Mouse (Mus musculus) frontal cortex, postnatal 14 days (tissue): ENCODE results near the gene Rbm25.
A peak's percentile ranks its signal among the peaks of the same experiment; 100 is the strongest.
"Not testable (repeated sequence)": the region's sequence is repeated elsewhere in the genome, so short reads cannot be mapped to it uniquely, and the experiment has no call there.

Experiments used
- DNase-seq, 2 experiments: peaks; one replicate each; pipeline ENCODE4 v3.0.0; 2022; ENCODE audit warnings: low spot score in 2 of 2

The Rbm25 gene

DNA sequence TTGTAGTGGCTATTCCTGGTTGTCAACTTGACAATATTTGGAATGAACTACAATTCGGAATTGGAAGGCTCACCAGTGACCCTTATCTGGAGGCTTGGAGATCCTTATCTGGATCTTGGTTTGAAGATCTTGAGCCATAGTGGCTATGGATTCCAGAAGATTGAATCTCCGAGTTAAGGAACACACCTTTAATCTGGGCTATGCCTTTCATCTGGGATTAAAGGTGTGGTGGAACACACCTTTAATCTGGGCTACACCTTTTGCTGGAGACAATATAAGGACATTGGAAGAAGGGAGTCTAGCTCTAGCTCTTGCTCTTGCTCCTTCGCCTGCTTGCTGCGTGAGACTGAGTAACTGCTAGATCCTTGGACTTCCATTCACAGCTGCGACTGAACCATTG lies at the start of gene Rbm25:
TSS of gene Rbm25 (plus strand) at position 301 of the 400 bp plus-strand sequence.
- not testable (repeated sequence) for DNase-seq

DNA sequence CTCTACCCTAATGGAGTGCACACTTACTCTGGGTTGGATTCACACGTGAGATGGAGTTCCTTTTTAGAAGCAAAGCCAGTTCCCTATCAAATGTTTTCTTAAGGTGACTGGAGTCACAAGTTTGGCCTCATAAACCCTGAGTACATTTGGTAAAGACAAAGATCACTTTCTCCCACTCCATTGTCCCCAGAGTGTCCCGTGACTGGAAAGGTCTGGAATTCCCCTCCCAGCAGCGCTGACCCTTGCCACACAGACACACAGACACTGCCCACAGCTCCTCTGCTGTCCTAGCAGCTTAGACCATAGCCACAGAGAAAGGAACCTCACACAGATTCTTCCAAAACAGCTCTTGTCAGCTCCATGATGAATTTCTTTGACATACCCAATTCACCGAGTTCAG lies 48.9 kb upstream of the Rbm25 start:
- DNase-seq: no peak

DNA sequence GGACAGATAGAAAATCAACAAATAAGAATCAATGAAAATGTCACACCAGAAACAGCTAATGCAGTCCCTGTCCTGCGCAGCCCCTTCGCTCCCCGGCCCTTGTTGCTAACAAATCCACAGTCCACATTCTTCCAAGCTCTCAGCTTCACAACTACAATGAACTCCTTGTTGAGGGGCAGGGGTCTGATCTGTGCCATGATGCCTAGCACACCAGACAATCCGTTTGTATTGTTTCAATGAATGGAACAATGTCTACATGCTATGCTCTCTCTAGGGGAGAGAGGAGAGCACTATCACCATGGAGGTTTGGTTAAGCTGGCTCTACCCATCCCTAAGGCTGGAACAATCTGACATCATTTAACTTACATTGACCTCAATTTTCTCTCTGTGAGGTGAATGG lies 48.3 kb upstream of the Rbm25 start:
- DNase-seq: no peak

DNA sequence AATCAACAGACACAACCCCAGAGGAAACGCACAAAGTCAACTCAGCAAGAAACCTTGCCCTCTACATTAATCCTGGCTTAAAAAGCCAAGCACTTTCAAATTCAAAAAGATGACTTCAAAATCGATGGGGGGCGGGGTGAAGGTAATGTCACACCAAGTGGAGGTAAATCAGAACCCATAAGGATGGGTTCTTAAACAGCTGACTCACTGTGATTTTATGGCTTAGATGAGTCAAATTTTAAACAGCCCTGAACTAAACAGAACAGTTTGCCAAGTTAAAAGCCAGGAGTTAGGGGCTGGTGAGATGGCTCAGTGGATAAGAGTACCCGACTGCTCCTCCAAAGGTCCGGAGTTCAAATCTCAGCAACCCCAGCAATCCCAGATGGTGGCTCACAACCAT lies 44.4 kb upstream of the Rbm25 start:
- no peak for DNase-seq

DNA sequence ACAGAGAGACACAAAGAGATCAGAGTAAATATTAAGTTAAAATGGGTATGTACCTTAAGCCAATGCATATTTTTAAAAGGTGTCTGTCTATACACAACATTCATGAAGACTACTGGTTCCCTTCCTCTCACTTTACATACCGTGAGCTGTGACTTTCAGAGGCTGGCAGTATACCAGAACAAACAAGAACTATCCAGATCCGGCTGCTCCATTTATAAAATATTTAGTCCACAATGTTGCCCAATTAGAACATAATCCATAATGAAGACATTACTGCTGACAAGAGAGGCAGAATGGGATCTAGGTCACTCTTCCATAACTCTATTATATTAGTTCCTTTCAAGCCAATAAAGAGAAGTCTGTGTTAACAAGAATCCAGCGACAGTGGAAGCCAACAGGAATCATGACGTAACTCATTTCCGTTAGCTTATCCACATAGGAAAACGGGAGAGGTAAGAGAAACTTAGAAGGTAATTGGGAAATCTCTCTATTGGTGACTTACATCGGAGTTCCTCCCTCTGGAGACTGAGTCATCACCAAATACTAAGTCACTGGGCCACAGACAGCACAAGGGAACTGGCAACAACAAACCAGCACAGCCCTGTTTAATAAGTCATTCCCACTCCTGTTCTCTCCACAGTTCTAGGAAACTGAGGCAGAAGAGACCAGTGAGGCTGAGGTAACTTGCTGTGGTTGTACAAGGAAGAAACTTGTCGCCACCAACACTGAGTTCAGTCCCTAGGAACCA lies 39.1 kb upstream of the Rbm25 start:
- DNase-seq: no peak

DNA sequence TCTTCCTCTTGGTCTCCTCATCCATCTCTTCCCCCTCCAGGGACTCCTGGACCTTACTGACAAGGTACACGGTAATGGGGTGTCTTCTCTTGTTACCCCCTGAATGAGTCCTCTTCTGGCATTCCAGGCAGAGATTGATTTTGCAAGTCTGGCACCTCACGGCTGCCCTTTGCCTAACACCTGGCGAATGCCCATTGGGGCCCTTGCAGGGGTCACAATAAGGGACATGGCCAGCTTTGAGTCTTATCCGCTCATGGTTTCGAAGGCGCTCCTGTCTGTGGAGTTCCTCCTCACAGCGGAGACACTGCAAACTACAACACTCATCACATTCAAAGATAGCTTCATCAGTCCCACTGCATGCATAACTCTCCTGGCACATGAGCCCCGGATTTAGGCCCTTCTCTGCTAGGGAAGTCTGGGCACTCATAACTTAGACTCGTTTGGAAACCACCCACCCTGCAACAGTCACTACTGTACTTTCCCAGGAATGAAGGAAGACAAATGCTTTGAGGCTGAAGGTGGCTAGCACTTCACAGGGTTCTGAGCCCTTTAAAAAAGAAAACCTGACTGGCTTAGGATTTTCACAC lies 36.5 kb upstream of the Rbm25 start:
- DNase-seq: peak; percentile 13

DNA sequence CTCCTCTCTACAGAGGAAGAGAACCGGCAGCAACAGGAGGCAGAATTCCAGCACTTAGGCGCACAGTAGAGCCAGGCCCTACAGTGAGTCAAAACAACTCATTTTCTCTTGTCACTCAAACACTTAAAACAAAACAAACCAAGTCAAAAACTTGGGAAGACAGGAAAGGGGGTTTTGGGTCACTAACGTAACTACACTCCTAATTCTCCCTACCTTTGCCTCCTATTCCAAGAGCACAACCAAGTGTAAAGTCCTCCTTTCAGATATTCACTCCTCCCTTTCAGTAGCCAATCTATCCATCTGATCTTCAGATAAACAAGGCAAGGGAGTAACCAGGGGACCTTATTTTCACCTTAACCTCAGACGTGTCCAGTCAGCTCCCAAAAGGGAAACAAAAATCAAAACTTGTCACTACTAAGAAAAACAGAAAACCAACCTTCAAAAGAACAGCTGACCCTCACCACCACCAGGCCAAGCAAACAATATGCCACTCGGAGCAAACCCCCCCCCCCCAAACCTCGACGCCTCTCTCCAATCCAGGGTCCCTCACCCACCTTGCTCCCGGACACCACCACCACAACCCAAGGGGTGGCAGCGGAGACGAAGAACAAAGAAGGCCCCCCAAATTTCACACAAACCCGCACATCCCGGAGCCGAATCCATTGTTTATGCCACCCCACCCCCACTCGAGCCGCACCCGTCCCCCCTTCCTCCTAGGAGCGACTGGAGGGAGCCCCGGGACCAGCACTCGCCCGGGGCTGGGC lies 34.7 kb upstream of the Rbm25 start:
- DNase-seq: no peak

DNA sequence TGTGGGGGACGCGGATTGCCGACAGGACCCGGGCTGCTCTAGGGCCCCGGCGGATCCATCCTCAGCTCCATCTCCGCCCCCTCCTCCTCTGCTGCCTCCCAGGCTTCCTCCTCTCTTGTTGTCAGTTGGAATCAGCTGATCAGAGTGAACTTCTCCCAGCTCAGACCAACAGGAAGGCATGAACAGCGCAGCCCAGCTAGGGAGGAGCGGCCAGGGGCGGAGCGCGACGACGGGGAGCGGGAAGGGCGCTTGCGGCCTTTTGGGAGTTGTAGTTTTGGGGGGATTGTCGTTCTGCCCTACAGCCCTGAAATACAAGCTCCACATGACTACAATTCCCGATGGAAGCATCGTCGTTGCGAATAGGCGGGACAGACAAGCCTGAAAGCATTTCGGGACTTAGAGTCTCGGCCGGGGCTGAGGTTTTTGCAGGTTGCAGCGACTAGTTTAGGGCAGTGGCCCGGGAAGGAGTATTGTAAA lies 34.0 kb upstream of the Rbm25 start, which contains the start of gene Zfyve1:
TSS of gene Zfyve1 (minus strand) at position 198 of the 477 bp plus-strand sequence.
- DNase-seq: peak; percentile 93

DNA sequence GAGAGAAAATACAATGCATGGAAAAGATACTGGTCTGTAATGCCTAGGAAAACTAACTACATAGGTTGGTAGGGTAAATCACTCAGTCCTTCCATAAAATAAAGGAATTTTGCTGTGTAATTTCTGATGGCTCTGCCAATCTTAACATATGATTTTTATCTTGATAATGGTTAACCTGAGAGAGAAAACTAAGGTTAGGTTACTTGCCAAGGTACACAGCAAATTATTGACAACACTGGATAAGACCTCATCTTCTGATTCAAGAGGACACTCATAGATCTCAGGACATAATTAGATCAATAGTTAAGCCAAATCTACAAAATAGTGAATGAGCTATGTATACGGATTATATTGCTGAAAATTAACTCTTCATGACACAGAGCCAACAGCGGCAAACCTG lies 33.2 kb upstream of the Rbm25 start:
- DNase-seq: no peak

DNA sequence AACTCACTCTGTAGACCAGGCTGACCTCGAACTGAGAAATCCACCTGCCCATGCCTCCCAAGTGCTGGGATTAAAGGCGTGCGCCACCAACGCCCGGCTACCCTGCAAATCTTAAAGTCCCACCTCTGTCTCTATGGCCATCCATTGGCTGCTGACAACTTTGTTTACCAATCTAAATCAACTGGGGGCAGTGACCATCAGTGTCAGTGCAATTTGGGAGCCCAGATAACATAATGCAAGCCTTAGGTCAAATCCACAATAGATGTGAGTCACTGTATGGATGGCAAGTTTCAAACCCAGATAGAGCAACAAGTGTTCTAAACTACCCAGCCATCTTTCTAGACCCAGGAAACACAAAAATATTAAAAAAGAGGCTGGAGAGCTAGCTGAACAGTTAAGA lies 28.8 kb upstream of the Rbm25 start:
- no peak for DNase-seq

DNA sequence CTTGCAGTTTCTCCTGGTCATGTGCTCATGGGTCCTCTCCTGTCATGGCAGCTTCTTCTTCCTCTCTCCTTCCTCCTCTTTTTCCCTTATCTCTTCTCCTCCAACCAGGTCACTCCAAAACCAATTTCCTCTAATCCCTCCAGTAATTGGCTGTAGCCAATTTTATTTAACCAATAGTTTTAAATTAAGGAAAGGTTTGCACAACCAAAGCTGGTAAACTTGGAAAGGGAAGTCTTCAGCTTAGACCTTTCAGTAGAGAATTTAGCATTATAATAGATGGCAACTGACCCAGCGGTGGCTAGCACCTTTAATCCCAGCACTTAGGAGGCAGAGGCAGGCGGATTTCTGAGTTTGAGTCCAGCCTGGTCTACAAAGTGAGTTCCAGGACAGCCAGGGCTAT lies 24.6 kb upstream of the Rbm25 start:
- DNase-seq: not testable (repeated sequence)

DNA sequence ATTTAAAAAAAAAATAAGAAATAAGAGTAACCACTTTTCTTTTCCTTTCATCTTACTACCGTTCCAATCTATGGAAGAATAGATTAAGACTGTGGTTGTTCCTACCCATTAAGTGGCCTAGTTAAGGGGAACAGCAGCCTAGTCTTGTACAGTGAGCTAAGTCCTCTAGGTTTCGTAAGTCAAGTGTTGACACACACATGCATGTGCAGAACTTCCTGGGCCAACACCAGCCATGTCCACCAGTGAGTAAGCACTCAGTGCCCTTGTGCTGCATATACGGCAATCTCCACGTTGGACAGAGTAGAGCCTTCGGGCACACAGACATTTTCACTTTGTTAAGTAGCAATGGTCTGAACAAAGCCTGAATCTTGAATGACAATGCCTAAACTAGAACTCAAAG lies 13.8 kb upstream of the Rbm25 start:
- DNase-seq: no peak

DNA sequence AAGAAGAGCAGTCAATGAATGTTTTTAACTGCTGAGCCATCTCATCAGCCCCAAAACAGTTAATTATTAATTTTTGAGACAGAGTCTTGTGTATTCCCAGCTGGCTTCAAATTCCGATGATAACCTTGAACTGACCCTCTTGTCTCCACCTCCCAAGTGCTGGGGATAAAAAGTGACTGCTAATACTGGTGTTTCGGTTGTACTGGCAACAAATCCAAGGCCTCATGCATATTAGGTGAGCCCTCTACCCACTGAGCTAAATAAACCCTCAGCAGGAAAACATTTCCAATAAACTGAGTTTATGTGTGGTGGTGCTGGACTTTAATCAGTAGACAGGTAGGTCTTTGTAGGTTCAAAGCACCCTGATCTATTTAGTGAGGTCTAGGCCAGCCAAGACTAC lies 12.1 kb upstream of the Rbm25 start:
- no peak for DNase-seq

DNA sequence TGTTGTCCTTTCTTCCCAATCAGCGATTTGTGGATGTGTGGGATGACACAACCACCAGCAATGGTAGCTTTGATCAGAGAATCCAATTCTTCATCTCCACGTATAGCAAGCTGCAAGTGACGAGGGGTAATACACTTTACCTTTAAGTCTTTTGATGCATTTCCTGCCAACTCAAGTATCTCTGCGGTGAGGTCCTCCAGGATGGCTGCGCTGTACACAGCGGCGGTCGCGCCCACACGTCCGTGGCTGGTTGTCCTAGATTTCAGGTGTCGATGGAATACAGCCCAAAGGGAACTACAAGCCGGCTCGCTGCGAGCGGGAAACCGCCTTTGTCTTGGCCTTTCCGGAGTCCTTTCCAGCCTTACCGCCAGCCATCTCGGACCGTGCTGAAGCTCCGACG lies 10.3 kb upstream of the Rbm25 start:
- DNase-seq: not testable (repeated sequence)

DNA sequence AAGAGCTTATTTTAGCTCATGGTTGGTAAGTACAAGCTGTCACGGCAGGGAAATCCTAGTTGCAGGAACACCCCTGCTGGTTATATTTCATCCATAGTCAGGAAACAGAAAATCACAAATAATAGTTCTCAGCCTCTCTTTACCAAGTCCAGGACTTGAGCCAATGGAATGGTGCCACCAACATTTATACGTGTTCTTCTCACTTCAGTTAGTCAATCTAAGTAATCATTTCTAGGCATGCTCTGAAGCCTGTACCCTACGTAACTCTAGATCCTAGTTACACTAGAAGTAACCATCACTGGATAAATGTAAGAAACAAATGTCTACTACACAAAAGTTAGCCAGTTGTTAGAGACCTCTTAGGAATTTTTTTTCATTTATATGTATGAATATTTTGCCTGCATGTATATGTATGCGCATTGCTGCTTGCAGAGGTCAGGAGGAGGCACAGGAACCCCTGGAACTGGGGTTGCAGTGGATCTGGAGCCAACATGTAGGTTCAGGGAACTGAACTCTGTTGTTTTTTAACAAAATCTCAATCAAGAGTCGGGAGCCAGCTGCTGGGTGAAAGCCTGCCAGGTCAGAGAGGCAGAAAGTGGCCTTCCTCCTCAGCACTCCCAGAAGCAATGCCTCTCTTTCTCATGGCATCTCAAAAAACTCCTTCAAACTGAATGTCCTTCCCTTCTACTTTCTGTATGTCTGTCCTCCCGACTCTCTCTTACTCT lies 8.8 kb upstream of the Rbm25 start:
- no peak for DNase-seq

DNA sequence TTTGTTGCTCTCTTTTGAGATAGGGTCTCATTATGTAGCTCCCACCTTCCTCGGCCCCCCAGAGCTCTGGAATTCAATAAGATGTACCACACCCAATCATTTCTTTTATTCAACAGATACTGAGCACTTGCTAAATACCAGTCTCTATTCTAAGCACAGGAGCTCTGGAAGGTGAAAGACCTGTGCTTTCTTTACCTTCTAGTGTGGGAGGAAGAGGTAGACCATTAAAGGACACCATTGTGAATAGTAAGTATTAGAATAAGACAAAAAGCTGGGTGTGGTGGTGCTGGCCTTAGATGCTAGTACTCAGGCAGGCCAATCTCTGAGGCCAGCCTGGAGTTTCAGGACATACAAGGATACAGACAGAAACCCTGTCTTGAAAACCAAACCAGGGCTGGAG lies 6.7 kb upstream of the Rbm25 start:
- DNase-seq: no peak

DNA sequence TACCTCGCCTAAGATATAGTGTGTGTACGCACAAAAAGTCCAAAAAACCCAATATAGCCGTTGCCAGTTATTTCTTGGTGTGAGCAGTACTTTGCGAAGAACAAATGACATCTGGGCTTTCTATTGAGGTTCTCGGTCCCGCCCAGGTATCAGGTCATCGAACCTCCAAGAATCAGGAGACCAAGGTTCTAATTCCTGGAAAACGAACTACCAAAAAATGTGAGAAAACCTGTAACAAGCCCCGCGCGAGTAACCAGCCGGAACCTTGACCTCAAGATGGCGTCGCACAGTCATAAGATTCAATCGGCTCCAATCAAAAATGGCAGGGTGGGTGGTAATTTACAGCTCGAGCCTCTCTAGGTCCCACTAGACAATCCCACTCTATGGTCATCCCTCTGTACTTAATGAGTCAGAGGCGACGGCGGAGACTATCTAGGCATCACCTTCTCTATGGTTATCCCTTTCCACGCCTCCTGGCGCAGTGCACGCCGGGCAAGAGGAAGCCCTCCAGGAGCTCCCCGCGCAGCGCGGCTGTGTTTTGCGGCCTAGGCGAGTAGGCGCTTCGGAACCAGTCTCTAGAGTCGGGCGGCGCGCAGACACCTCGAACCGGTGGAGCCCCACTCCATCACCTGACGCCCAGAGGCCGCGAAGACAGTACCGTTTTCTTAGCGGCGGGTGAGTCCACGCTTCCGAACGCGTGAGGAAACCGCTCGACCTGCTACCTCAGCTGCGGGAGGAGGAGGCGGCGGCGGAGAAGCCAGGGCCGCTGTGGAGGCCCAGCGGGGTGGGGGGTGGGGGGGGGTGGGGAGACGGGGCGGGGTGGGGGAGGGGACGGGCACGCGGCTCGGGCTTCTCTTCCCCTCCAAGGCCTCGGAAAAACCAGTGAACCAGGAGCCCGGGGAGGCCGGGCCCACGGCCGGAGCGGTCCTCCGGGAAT lies 975 bp downstream of the Rbm25 start:
- peak; percentile 93 to 97 for DNase-seq

DNA sequence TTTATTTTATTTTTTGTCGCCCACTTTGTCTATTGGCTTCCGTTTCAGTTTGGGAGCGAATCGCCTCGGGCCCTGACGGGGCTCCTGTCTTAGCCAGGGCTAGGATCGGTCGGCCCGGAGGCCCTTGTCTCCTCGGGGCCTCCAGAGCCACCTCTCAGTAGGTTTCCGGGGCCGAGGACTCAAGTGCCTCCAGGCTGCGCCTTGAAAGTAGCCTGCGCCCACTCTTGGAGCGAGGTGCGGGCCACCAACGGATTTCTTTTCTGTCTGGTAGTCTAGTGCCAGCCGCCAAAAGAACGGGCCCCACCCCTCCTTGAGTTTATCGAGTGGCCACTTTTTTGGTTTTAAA lies 1.6 kb downstream of the Rbm25 start:
- peak; percentile 35 to 46 for DNase-seq

DNA sequence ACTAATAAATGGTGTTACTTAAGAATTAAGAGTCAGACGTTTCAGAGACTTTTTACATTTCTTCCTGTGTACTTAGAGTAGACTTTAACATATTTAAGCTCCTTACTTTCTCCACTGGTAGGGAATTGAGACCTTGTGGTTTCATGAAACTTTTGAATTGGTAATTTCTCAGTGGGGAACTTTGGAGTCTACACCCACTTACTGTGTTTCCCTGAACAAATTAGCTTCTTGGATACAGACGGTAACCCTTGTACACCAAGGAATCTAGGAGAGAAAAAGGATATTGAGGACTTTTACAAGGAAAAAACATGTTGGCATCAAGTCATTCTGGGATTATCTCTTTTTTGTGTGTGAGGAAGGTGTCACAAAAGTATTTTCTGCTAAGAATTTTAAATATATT lies 2.8 kb downstream of the Rbm25 start:
- no peak for DNase-seq

DNA sequence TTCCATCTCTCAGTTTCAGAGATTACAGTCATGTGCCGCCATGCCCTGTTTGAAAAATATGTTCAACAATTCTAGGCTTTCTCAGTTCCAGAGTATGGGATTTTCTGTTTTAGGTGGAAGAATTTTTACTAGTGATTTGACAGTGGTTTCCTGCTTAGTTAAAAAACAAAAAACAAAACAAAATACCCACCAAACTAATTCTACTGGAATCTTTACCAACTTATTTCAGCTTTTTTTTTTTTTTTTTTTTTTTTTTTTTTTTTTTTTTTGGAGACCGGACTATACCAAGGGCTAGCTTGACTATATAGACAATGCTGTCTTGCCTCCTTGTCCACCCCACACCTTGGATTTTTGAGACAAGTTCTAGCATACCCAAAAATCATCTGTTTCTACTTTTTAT lies 10.2 kb downstream of the Rbm25 start:
- DNase-seq: no peak

DNA sequence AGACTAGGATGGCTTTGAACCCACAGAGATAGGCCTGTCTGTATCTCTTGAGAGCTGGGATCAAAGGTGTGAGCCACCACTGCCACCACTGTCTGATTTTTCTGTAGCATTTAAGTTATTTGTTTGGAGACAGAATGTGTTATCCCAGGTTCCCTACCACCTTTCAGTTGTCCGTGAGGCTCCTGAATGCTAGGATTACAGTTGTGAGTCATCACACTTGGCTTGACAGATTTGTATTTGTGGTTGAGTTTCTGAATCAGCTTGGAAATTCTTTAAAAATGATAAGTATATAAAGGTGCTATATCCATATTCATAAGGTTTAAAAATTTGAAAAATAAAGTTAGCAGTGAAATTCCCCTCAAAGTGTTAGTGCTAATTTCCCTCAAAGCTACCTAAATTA lies 12.1 kb downstream of the Rbm25 start:
- no peak for DNase-seq
